Mouse (Mus musculus) myocyte (in vitro differentiated cells): Measurements from ENCODE around the gene Tmem167b. TPM values are rescaled to one million over a fixed set of nuclear protein-coding genes. Genes with fewer than 3 reads are reported as not detected.
A peak's percentile ranks its signal among the peaks of the same experiment; 100 is the strongest.

Experiments
- H3K27me3 ChIP-seq: one replicate; pipeline ENCODE4 v1.6.1; 2011; ENCODE audit not compliant: control insufficient read depth, insufficient read depth, insufficient read length
- H3K36me3 ChIP-seq: one replicate; pipeline ENCODE4 v1.6.1; 2011; ENCODE audit not compliant: control insufficient read depth, insufficient read depth
- H3K4me2 ChIP-seq: one replicate; pipeline ENCODE4 v1.6.1; 2011; ENCODE audit warnings: low read depth, control low read depth
- H3K4me3 ChIP-seq: one replicate; pipeline ENCODE4 v1.5.1; 2011; ENCODE audit warnings: mild to moderate bottlenecking, control low read depth, moderate library complexity
- H3K79me2 ChIP-seq: one replicate; pipeline ENCODE4 v1.6.1; 2011; ENCODE audit not compliant: control insufficient read depth, insufficient read depth
- H3ac ChIP-seq: one replicate; pipeline ENCODE4 v1.6.1; 2011; ENCODE audit not compliant: control insufficient read depth, insufficient read length
- CEBPB ChIP-seq: IDR thresholded peaks from 2 replicates; pipeline ENCODE4 v1.6.1; 2011; ENCODE audit warnings: mild to moderate bottlenecking, moderate library complexity; ENCODE audit not compliant: poor library complexity, insufficient read depth, severe bottlenecking
- E2F4 ChIP-seq: IDR thresholded peaks from one replicate; pipeline ENCODE4 v1.6.1; 2011; ENCODE audit warnings: mild to moderate bottlenecking, control low read depth, moderate library complexity; ENCODE audit not compliant: insufficient read depth
- MAX ChIP-seq: IDR thresholded peaks from one replicate; pipeline ENCODE4 v1.6.1; 2011; ENCODE audit warnings: low read depth, mild to moderate bottlenecking, control low read depth
- MYOD1 ChIP-seq, 3 experiments: IDR thresholded peaks; one replicate each; pipeline ENCODE4 v1.6.1; 2011; ENCODE audit warnings: control low read depth in 2 of 3, low read depth in 2 of 3, mild to moderate bottlenecking in 2 of 3, moderate library complexity in 1 of 3; ENCODE audit not compliant: insufficient read length in 2 of 3, control insufficient read depth in 1 of 3
- MYOG ChIP-seq, 3 experiments: IDR thresholded peaks; one replicate each; pipeline ENCODE4 v1.6.1; 2011; ENCODE audit warnings: control low read depth in 2 of 3, low read depth in 2 of 3, mild to moderate bottlenecking in 2 of 3; ENCODE audit not compliant: insufficient read length in 2 of 3, control insufficient read depth in 1 of 3, insufficient read depth in 1 of 3
- POLR2A ChIP-seq: IDR thresholded peaks from one replicate; pipeline ENCODE4 v1.6.1; 2011; ENCODE audit warnings: low read depth, mild to moderate bottlenecking, control low read depth, moderate library complexity; ENCODE audit not compliant: insufficient read length
- POLR2AphosphoS2 ChIP-seq: IDR thresholded peaks from one replicate; pipeline ENCODE4 v1.6.1; 2011; ENCODE audit warnings: low read depth, control low read depth; ENCODE audit not compliant: insufficient read length
- REST ChIP-seq: IDR thresholded peaks from one replicate; pipeline ENCODE4 v1.6.1; 2011; ENCODE audit warnings: mild to moderate bottlenecking, control low read depth, moderate library complexity; ENCODE audit not compliant: insufficient read depth, insufficient read length
- SRF ChIP-seq: IDR thresholded peaks from one replicate; pipeline ENCODE4 v1.6.1; 2011; ENCODE audit warnings: low read depth; ENCODE audit not compliant: control insufficient read depth, insufficient read length
- TCF12 ChIP-seq: IDR thresholded peaks from one replicate; pipeline ENCODE4 v1.6.1; 2011; ENCODE audit warnings: mild to moderate bottlenecking, control low read depth; ENCODE audit not compliant: poor library complexity, insufficient read depth, severe bottlenecking
- TCF3 ChIP-seq: IDR thresholded peaks from one replicate; pipeline ENCODE4 v1.6.1; 2011; ENCODE audit warnings: low read depth, control low read depth; ENCODE audit not compliant: insufficient read length
- USF1 ChIP-seq: IDR thresholded peaks from one replicate; pipeline ENCODE4 v1.6.1; 2011; ENCODE audit warnings: low read depth, mild to moderate bottlenecking, control low read depth, moderate library complexity
- polyA plus RNA-seq: library from polyadenylated mRNA; unstranded; fragments of >200 nt; fragmentation: generic; extraction: Trizol; gene quantifications from one replicate; pipeline ENCODE4 v1.2.1, GENCODE M21; 2012; ENCODE audit warnings: missing spikeins

The Tmem167b gene
- polyA plus RNA-seq, 1 experiment = 21.7 TPM

DNA sequence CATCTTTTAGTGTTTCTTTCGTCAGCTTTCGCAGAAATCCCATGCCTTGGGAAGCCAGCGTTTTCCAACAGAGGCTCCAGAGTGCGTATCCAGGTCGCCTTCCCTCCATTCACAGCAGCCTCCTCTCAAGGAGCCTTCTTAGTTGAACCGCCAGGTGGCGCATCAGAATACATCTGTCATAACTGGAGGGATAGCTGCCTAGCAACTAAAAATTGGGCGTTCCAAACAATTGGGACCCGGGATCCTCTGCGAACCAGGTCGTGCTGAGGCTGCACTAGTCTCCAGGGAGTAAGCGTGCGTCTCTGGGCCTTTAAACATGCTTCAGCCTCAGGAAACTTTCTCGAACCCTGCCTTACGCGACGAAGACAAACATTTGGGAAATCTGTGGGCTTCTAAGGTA is 25.0 kb downstream of the Tmem167b start:
- no peaks in the 10 kb centered on the region for H3K79me2 ChIP-seq
- peaks cover 38% of the 10 kb centered on the region for H3K27me3 ChIP-seq
- TF ChIP-seq TCF12 (no peak), POLR2A (no peak), REST (no peak), MYOD1 (IDR thresholded peaks at IDR 0.05; ENCODE audit: control insufficient read depth in 1 of 3, insufficient read length in 2 of 3, low read depth in 2 of 3) (no peak)
- no peaks in the 10 kb centered on the region for H3K36me3 ChIP-seq
- H3K4me2 ChIP-seq = peak overlapping the region; percentile 79
- H3K4me3 ChIP-seq = peak overlapping the region; percentile 4
- H3ac ChIP-seq = no peak overlapping the region

DNA sequence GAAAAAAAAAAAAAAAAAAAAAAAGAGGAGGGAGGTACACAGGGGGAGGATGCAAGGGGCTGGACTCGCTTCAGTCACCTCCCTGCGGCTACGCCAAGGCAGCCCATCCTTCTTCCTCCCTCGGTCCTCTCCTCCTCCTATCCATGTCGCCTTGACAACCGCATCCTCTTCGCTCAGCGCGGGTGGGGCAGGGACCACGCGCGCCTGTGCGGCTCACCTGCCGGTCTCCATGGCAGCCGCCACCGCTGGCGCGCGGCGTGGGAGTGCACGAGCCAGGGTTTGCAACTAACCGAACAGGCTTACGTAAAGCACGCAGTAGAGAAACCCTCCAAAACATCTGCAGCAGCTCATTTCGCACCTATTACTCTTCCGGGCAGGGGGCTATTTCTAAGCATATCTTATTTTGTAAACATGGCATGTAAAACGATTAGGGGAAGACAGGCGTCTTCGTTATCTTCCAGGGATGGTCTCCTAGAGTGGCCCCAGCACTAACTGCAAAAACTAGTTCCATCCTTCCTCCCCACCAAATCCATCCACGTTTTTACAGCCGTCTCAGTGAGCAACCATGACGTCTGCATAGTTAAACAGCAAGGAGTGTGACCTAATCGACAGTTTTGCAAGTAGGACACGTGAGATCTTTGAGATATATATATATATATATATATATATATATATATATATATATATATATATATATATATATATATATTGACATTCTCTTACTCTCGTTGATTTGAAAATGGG is 25.6 kb downstream of the Tmem167b start, which contains the start of gene 5330417C22Rik:
Gene 5330417C22Rik (minus strand): TSS at position 20 of the 744 bp plus-strand sequence.
- Histone ChIP-seq H3K27me3 (peaks cover 38% of the 10 kb centered on the region), H3K36me3 (no peaks in the 10 kb centered on the region), H3K4me3 (peak within 1 kb of the TSS; percentile 4), H3ac (no peak within 1 kb of the TSS), H3K79me2 (no peaks in the 10 kb centered on the region), H3K4me2 (peak within 1 kb of the TSS; percentile 79)
- TF ChIP-seq MYOG (IDR thresholded peaks at IDR 0.05; ENCODE audit: control insufficient read depth in 1 of 3, insufficient read depth in 1 of 3, insufficient read length in 2 of 3, low read depth in 2 of 3) (no peak), CEBPB (no peak), REST (no peak), TCF3 (no peak)

DNA sequence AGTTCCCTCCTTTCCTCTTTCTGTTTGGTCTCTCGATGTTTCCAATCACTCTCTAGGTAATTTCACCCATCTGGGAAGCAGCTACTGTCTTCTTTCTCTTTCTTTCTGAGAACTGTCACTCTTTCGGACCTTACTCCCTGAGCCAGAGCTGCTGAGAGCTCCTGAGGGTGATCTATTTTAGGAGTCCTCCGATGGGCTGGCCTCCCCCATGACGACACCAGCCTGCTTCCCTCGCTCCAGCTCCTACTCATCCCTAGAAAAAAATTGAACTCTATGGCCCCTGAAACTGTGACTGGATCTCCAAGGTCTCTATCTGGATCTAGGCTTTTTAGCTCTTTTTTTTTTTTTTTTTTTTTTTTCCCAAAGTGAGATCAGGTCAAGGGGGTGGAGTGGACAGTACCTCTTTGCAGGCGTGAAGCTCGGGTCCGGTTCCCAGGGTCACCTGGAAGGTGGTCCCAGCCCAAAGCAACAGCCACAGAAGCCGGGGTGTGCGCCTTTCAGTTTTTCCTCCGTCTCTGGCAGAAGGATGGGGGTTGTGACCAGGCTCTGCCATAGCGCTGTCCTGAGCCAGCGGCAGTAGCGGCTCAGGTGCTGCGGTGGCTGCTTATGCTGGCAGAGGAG is 26.3 kb downstream of the Tmem167b start:
- no peak overlapping the region for H3ac ChIP-seq
- peaks cover 38% of the 10 kb centered on the region for H3K27me3 ChIP-seq
- H3K36me3 ChIP-seq = no peaks in the 10 kb centered on the region
- no peak overlapping the region for H3K4me2 ChIP-seq
- no peak overlapping the region for H3K4me3 ChIP-seq
- H3K79me2 ChIP-seq = no peaks in the 10 kb centered on the region
- TF ChIP-seq TCF3 = no peak
- no peak for TF ChIP-seq TCF12
- TF ChIP-seq E2F4 = no peak

DNA sequence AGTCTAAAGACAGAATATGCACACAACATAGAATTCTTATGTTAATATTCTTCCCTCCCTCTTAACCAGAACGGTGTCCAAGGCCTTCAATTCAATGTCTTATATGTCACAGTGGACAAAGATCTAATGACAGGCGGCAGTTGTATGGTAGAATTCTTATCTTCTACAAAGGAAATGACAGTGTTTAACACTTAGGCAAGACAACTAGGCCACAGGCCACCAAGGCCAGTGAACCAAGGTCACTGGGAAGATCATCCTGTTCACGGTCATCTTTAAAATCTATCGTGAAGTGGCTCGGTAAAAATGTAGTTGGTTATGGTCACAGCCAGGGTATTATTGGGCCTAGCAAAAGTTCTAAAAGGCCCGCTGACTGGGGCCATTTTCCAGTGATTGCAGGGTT is 28.3 kb downstream of the Tmem167b start, which contains the start of gene 1700013F07Rik:
Gene 1700013F07Rik (plus strand): TSS at position 200 of the 400 bp plus-strand sequence.
- H3K79me2 ChIP-seq = no peaks in the 10 kb centered on the region
- peaks cover 32% of the 10 kb centered on the region for H3K27me3 ChIP-seq
- no peak for TF ChIP-seq TCF12
- TF ChIP-seq POLR2A = no peak
- TF ChIP-seq MAX = no peak
- no peak for TF ChIP-seq USF1
- no peak for TF ChIP-seq CEBPB
- no peak for TF ChIP-seq MYOD1 (IDR thresholded peaks at IDR 0.05; ENCODE audit: control insufficient read depth in 1 of 3, insufficient read length in 2 of 3, low read depth in 2 of 3)
- no peak for TF ChIP-seq REST
- no peak for TF ChIP-seq TCF3
- TF ChIP-seq E2F4 = no peak
- no peak for TF ChIP-seq SRF
- no peak for TF ChIP-seq POLR2AphosphoS2
- TF ChIP-seq MYOG (IDR thresholded peaks at IDR 0.05; ENCODE audit: control insufficient read depth in 1 of 3, insufficient read depth in 1 of 3, insufficient read length in 2 of 3, low read depth in 2 of 3) = no peak
- no peak within 1 kb of the TSS for H3K4me2 ChIP-seq
- H3K36me3 ChIP-seq = no peaks in the 10 kb centered on the region
- no peak within 1 kb of the TSS for H3ac ChIP-seq
- no peak within 1 kb of the TSS for H3K4me3 ChIP-seq

DNA sequence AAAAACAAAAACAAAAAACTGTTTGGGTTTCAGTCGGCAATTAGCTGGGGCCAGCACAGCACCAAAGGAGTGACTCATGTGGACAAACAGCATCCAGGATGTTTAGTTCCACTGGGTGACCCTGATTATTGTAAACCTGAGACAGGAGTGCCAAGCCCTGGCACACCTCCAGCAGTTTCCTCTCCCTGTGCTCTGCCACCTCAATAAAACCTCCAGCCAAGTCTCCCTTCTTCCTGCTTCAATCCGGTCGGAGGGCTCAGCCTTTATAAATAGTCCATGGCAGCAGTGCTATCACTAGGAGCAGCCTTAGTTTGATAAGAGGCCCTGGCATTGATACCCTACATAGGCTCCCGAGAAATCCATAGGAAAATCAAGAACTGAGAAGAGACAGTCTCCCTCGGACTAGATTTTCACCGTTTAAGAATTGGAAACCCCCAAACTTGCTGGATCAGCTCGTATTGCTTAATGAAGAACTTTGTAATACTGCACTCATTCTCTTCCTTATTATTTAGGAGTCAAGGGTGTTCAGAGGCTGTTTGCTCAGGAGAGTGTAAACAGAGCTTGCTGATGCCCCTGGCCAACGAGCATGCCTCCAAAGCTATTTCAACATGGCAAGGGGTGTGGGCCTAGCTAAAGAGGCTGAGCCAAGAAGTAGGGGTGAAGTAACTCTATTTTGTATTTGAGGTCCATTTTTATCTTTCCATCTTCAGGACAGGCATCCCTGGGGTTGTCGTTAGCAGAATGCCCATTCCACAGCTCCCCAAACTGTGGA is 29.0 kb downstream of the Tmem167b start:
- peaks cover 31% of the 10 kb centered on the region for H3K27me3 ChIP-seq
- H3K36me3 ChIP-seq = no peaks in the 10 kb centered on the region
- TF ChIP-seq TCF3 = no peak
- TF ChIP-seq MAX = no peak
- no peak for TF ChIP-seq SRF
- TF ChIP-seq REST = no peak
- no peak for TF ChIP-seq MYOD1 (IDR thresholded peaks at IDR 0.05; ENCODE audit: control insufficient read depth in 1 of 3, insufficient read length in 2 of 3, low read depth in 2 of 3)
- no peak for TF ChIP-seq TCF12
- TF ChIP-seq POLR2A = no peak
- no peak for TF ChIP-seq CEBPB
- TF ChIP-seq E2F4 = no peak
- TF ChIP-seq USF1 = no peak
- no peak for TF ChIP-seq POLR2AphosphoS2
- TF ChIP-seq MYOG (IDR thresholded peaks at IDR 0.05; ENCODE audit: control insufficient read depth in 1 of 3, insufficient read depth in 1 of 3, insufficient read length in 2 of 3, low read depth in 2 of 3) = no peak
- H3K4me3 ChIP-seq = no peak overlapping the region
- H3K4me2 ChIP-seq = no peak overlapping the region
- H3K79me2 ChIP-seq = no peaks in the 10 kb centered on the region
- no peak overlapping the region for H3ac ChIP-seq
